Mouse (Mus musculus) midbrain, embryonic 14.5 days (tissue): ENCODE data around the gene Smim10l1. TPM values are rescaled to one million over a fixed set of nuclear protein-coding genes. Genes with fewer than 3 reads are reported as not detected.

Source experiments
- ATAC-seq: fragments of 200-750 bp; cut with Nextera tagmentation; 2 replicates; pipeline ENCODE4 v1.8.0; 2017; ENCODE audit warnings: moderate number of reproducible peaks, moderate library complexity; ENCODE audit not compliant: low FRiP score, low TSS enrichment
- DNase-seq: peaks from one replicate; pipeline ENCODE4 v3.0.0-alpha.2; 2015
- H3K27ac ChIP-seq: fragments of 300-500 bp; sonication (generic); replicated peaks from 2 replicates; pipeline ENCODE4 v1.5.1; 2014; ENCODE audit warnings: mild to moderate bottlenecking, low read depth, low read length, moderate library complexity
- H3K27me3 ChIP-seq: fragments of 300-500 bp; sonication (generic); 2 replicates; pipeline ENCODE4 v1.6.1; 2014; ENCODE audit warnings: low read length, control low read depth, mixed read lengths; ENCODE audit not compliant: control insufficient read depth, insufficient read depth
- H3K36me3 ChIP-seq: fragments of 300-500 bp; sonication (generic); 2 replicates; pipeline ENCODE4 v1.6.1; 2014; ENCODE audit warnings: low read length, control low read depth; ENCODE audit not compliant: control insufficient read depth, insufficient read depth
- H3K4me1 ChIP-seq: fragments of 300-500 bp; sonication (generic); 2 replicates; pipeline ENCODE4 v1.6.1; 2014; ENCODE audit warnings: mild to moderate bottlenecking, antibody characterized with exemption, low read length, control low read depth; ENCODE audit not compliant: control insufficient read depth, insufficient read depth
- H3K4me2 ChIP-seq: fragments of 300-500 bp; sonication (generic); 2 replicates; pipeline ENCODE4 v1.6.1; 2014; ENCODE audit warnings: mild to moderate bottlenecking, low read length, moderate library complexity
- H3K4me3 ChIP-seq: fragments of 300-500 bp; sonication (generic); replicated peaks from 2 replicates; pipeline ENCODE4 v1.5.1; 2014; ENCODE audit warnings: low read depth, low read length
- H3K9ac ChIP-seq: fragments of 300-500 bp; sonication (generic); replicated peaks from 2 replicates; pipeline ENCODE4 v1.6.1; 2014; ENCODE audit warnings: mild to moderate bottlenecking, low read length, moderate library complexity
- H3K9me3 ChIP-seq: fragments of 300-500 bp; sonication (generic); 2 replicates; pipeline ENCODE4 v1.6.1; 2016; ENCODE audit warnings: low read length, control low read depth, mixed read lengths; ENCODE audit not compliant: control insufficient read depth
- WGBS: fragments of 180-500 bp; shearing (Covaris S2); extraction: QIAGEN DNeasy Blood & Tissue Kit; methylation state at CpG from one replicate; pipeline ENCODE4 v1.1.7; 2014; 5-methylcytosine and 5-hydroxymethylcytosine counted together
- polyA plus RNA-seq: library from polyadenylated mRNA; unstranded; fragments of >200 nt; fragmentation: Nextera tagmentation; extraction: Ambion mirVana; gene quantifications from 2 replicates; pipeline ENCODE4 v1.2.1, GENCODE M21; 2014

The Smim10l1 gene
- 111 and 117 TPM in 2 replicates for polyA plus RNA-seq

DNA sequence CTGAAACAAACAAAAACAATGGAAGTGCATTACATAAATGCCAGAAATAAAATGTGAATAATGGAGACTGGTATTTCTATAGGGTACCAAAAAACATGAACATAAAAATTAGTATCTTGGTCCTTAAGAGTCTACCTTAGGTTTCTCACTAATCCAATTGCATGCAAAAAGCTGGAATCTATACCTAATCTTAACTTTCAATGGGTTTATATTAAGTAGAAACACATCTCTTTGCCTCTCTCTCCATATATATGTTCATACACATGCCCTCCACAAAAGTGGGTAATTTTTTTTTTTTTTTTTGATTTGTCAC lies at the start of gene Smim10l1:
Smim10l1 (plus strand) TSS at position 301 of the 313 bp plus-strand sequence.
- DNase-seq (no peak), ATAC-seq (no peak)

DNA sequence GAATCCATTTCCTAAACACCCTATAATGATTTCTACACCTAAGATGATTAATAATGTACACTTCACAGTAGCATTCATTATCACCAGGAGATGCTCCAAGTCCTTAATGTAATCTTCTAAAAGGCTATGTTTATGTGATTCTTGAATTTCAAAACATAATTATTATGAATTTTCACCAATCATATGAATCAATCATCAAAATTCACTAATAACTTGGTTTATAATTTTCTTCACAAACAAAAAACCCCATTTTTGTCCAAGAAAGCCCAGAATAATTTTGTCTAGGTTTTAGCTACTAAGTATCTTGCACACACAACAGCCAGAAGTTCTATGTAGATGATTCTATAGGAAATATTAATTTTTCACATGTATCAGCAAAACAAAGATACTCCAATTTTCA lies 49.0 kb upstream of the Smim10l1 start, which contains the start of gene Tas2r140:
Tas2r140 (minus strand) TSS at position 101 of the 400 bp plus-strand sequence.
- DNase-seq, result no peak
- no peak for ATAC-seq
- Histone ChIP-seq H3K36me3 (no peaks in the 10 kb centered on the region), H3K4me1 (no peaks in the 10 kb centered on the region), H3K4me2 (no peak within 1 kb of the TSS), H3K9me3 (no peaks in the 10 kb centered on the region), H3K27me3 (no peaks in the 10 kb centered on the region), H3K4me3 (no peak within 1 kb of the TSS), H3K9ac (no peak within 1 kb of the TSS), H3K27ac (no peak within 1 kb of the TSS)

More for the DNA sequence above, at the start of gene Smim10l1:
- H3K27ac ChIP-seq, result peak within 1 kb of the TSS; percentile 99
- H3K4me1 ChIP-seq, result peaks cover 3% of the 10 kb centered on the region; the same call in 1 of the 2 replicates
- peak within 1 kb of the TSS; percentile 68 for H3K4me3 ChIP-seq
- no peaks in the 10 kb centered on the region for H3K27me3 ChIP-seq
- no peaks in the 10 kb centered on the region for H3K9me3 ChIP-seq
- H3K4me2 ChIP-seq, result peak within 1 kb of the TSS; percentile 66
- peak within 1 kb of the TSS; percentile 91 for H3K9ac ChIP-seq
- no peaks in the 10 kb centered on the region for H3K36me3 ChIP-seq

DNA sequence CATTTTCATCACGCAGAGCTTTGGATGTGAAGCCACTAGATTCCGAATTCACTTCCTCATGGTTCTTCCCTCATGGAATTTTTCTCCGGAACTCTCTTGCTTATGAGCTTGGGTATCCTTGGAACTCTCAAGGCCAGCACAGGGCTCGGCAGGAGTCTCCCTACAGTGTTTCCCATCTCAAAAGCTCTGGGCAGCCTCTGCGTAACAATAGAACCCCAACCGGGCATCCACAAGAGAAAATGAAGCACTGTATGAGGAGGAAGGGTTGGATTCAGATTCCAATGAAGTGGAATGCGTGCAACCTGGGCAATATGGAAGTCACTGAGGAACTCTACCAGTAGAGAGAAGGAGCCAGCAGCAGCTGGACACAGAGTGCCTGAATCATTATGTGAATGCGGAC lies 12.5 kb upstream of the Smim10l1 start:
- H3K36me3 ChIP-seq, result no peaks in the 10 kb centered on the region
- H3K4me3 ChIP-seq, result no peak overlapping the region
- ATAC-seq (no peak), DNase-seq (no peak)
- H3K27ac ChIP-seq, result no peak overlapping the region
- H3K4me1 ChIP-seq, result no peaks in the 10 kb centered on the region
- H3K27me3 ChIP-seq, result no peaks in the 10 kb centered on the region
- H3K9ac ChIP-seq, result no peak overlapping the region
- WGBS, result 72% methylated on average over 8 of the region's 8 CpGs
- no peaks in the 10 kb centered on the region for H3K9me3 ChIP-seq
- H3K4me2 ChIP-seq, result no peak overlapping the region

DNA sequence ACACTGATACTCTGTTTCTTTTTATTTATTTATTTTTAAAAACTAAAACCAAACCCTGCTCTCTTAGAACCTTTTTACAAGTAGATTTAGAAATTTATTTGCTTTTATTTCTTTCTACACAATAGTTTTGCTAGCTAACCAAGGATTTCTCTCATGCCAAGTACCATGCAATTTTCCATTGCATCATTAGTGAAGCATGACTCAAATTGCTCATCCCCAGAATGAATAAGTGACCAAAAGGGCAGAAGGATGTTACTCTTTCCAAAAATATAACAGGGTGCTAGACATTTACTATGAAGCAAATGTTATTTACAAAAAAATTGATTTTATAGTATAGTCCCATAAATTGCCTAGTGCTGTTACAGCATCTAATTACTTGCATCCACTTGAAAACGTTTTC lies 2.3 kb upstream of the Smim10l1 start:
- H3K27ac ChIP-seq, result no peak overlapping the region

DNA sequence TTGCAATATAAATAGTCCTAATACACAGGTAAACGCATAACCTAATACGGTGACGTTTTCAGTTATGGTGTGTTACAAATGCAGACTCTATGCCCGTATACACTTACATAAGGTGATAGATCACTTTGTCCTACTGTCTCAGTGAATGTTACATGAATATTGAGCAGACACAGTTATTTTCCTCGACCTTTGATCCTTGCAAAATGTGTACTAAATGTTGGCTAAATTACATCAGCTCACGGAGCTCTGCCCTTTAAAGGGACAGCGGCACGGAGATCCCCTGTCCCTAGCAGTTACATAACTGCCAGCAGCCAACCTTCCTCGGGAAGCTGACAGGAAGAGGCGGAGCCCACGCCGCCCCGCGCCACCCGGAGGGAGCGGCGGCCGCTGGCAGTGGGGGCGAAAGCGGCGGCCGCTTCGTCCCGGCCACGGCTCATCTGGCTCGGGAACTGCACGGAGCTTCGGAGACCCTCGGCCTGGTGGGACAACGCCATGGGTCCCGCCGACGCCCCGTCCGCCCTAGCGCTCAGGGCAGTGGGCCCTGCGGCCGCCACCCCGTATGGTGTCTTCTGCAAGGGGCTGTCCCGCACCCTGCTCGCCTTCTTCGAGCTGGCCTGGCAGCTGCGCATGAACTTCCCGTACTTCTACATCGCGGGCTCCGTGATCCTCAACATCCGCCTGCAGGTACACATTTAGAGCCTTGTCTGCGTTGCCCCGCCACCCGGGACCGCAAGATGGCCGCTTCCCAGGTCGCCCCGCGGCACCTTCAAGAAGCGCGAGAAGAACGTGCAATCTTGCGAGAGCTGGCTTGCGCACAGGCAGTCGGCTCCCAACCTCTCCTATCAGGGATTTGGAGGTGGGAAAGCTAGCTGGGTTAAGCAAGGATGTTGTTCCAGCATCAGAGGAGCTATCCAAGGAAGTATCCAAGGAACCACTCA lies 482 bp downstream of the Smim10l1 start:
- no peaks in the 10 kb centered on the region for H3K27me3 ChIP-seq
- peak; percentile 97 for ATAC-seq
- H3K4me1 ChIP-seq, result peaks cover 3% of the 10 kb centered on the region; the same call in 1 of the 2 replicates
- peak overlapping the region; percentile 99 for H3K27ac ChIP-seq
- peak overlapping the region; percentile 66 for H3K4me2 ChIP-seq
- no peaks in the 10 kb centered on the region for H3K36me3 ChIP-seq
- peak overlapping the region; percentile 68 for H3K4me3 ChIP-seq
- under 1% methylated on average over 62 of the region's 62 CpGs for WGBS
- DNase-seq, result peak; percentile 95
- no peaks in the 10 kb centered on the region for H3K9me3 ChIP-seq
- peak overlapping the region; percentile 91 for H3K9ac ChIP-seq

More for the DNA sequence above, 2.3 kb upstream of the Smim10l1 start:
- H3K4me3 ChIP-seq, result no peak overlapping the region
- H3K9ac ChIP-seq, result no peak overlapping the region
- no peaks in the 10 kb centered on the region for H3K36me3 ChIP-seq
- no peaks in the 10 kb centered on the region for H3K27me3 ChIP-seq
- ATAC-seq (no peak), DNase-seq (no peak)
- WGBS, result 65% methylated on average over 1 of the region's 1 CpGs
- peaks cover 3% of the 10 kb centered on the region; the same call in 1 of the 2 replicates for H3K4me1 ChIP-seq
- no peak overlapping the region for H3K4me2 ChIP-seq
- no peaks in the 10 kb centered on the region for H3K9me3 ChIP-seq

Other genes starting within 250 kb of the Smim10l1 start
- not detected in 2 replicates for gene Tas2r116, start 249.5 kb upstream of the Smim10l1 start, polyA plus RNA-seq
- not detected in 2 replicates for gene Tas2r110, start 236.9 kb upstream of the Smim10l1 start, polyA plus RNA-seq
- not detected in 2 replicates for gene Tas2r113, start 211.9 kb upstream of the Smim10l1 start, polyA plus RNA-seq
- not detected in 2 replicates for gene Tas2r125, start 195.3 kb upstream of the Smim10l1 start, polyA plus RNA-seq
- not detected in 2 replicates for gene Tas2r129, start 153.8 kb upstream of the Smim10l1 start, polyA plus RNA-seq
- not detected in 2 replicates for gene Tas2r131, start 147.0 kb upstream of the Smim10l1 start, polyA plus RNA-seq
- gene Tas2r109, start 123.9 kb upstream of the Smim10l1 start, polyA plus RNA-seq, result not detected in 2 replicates
- not detected in 2 replicates for gene Tas2r103, start 67.8 kb upstream of the Smim10l1 start, polyA plus RNA-seq
- gene Tas2r140, start 49.1 kb upstream of the Smim10l1 start, polyA plus RNA-seq, result not detected in 2 replicates
- gene 5530400C23Rik, start 187.3 kb downstream of the Smim10l1 start, polyA plus RNA-seq, result not detected in 2 replicates